Comparison of ENCODE assay signal across 8 mouse cellular contexts in genomic region chr15:82963090-82963489, GRCm38 (mm10). TPM values are rescaled to one million over a fixed set of nuclear protein-coding genes. Genes with fewer than 3 reads are reported as not detected.
DNase-seq lines count a peak whose midpoint lies in the region; ATAC-seq and TF ChIP-seq lines count a peak whose summit lies in the region.

No protein-coding gene starts in this region.

- H3K27ac ChIP-seq in thymus, adult 2 months (ENCODE audit: control insufficient read depth, insufficient read depth, low read length), result no peak overlapping the region
- H3K27ac ChIP-seq in limb, embryonic 13.5 days, result peak overlapping the region; percentile 53; the same call in 1 of the 2 replicates
- H3K27ac ChIP-seq in stomach, embryonic 16.5 days (ENCODE audit: low read length), result peak overlapping the region; percentile 11

- peaks cover 21% of the 10 kb centered on the region for H3K4me1 ChIP-seq in thymus, adult 2 months (replicated peaks; ENCODE audit: control insufficient read depth, insufficient read depth, low read length)
- H3K4me1 ChIP-seq in limb, embryonic 13.5 days, result peaks cover 75% of the 10 kb centered on the region
- peaks cover 43% of the 10 kb centered on the region for H3K4me1 ChIP-seq in stomach, embryonic 16.5 days (ENCODE audit: control insufficient read depth, insufficient read depth, low read length)

- peak overlapping the region; percentile 83 for H3K4me2 ChIP-seq in limb, embryonic 13.5 days (replicated peaks)
- peak overlapping the region; percentile 63 for H3K4me2 ChIP-seq in stomach, embryonic 16.5 days (ENCODE audit: low read depth, low read length)

- TF ChIP-seq CTCF in thymus, adult 2 months (IDR thresholded peaks at IDR 0.05; ENCODE audit: borderline replicate concordance, control insufficient read depth, extremely low read depth, insufficient read depth, low read length, poor library complexity), result no peak

- peak overlapping the region; percentile 44 for H3K4me3 ChIP-seq in thymus, adult 2 months (ENCODE audit: control insufficient read depth, insufficient read depth, low read length)
- peak overlapping the region; percentile 61 for H3K4me3 ChIP-seq in limb, embryonic 13.5 days
- peak overlapping the region; percentile 50 for H3K4me3 ChIP-seq in stomach, embryonic 16.5 days (replicated peaks; ENCODE audit: low read length)

- H3K36me3 ChIP-seq in thymus, adult 2 months (ENCODE audit: control insufficient read depth, insufficient read depth, low read length), result no peaks in the 10 kb centered on the region
- no peaks in the 10 kb centered on the region for H3K36me3 ChIP-seq in limb, embryonic 13.5 days
- no peaks in the 10 kb centered on the region for H3K36me3 ChIP-seq in stomach, embryonic 16.5 days (ENCODE audit: control insufficient read depth, insufficient read depth, low read length)

- peak; percentile 32 for DNase-seq in gastrocnemius, postnatal 10 days
- no peak for DNase-seq in gastrocnemius, postnatal 4 days (ENCODE audit: low spot score in 2 of 2)
- no peak for DNase-seq in thymus, adult 2 months
- no peak for DNase-seq in thymus, postnatal 10 days (ENCODE audit: low spot score in 2 of 2)
- DNase-seq in urinary bladder, postnatal 10 days (ENCODE audit: low spot score), result no peak
- DNase-seq in adrenal gland, postnatal 4 days (ENCODE audit: low spot score in 2 of 2), result no peak

- no peaks in the 10 kb centered on the region for H3K27me3 ChIP-seq in thymus, adult 2 months (ENCODE audit: control insufficient read depth, insufficient read depth, low read length)
- H3K27me3 ChIP-seq in limb, embryonic 13.5 days, result peaks cover 45% of the 10 kb centered on the region
- H3K27me3 ChIP-seq in stomach, embryonic 16.5 days (ENCODE audit: control insufficient read depth, insufficient read depth, low read length), result peaks cover 10% of the 10 kb centered on the region

- no peak for ATAC-seq in limb, embryonic 13.5 days (ENCODE audit: low FRiP score, low read depth)
- no peak for ATAC-seq in stomach, embryonic 16.5 days (ENCODE audit: insufficient read depth, low FRiP score)

- H3K9ac ChIP-seq in limb, embryonic 13.5 days, result peak overlapping the region; percentile 76
- H3K9ac ChIP-seq in stomach, embryonic 16.5 days (ENCODE audit: low read length), result peak overlapping the region; percentile 69

- TF ChIP-seq POLR2A in thymus, adult 2 months (IDR thresholded peaks at IDR 0.05; ENCODE audit: control insufficient read depth, extremely low read depth, insufficient read depth, low read length, poor library complexity), result no peak

- 12% methylated on average over 38 of the region's 39 CpGs for WGBS in thymus, adult 2 months
- WGBS in limb, embryonic 13.5 days, result 5% methylated on average over 27 of the region's 39 CpGs
- WGBS in stomach, embryonic 16.5 days, result 3% methylated on average over 39 of the region's 39 CpGs

- no peaks in the 10 kb centered on the region for H3K9me3 ChIP-seq in limb, embryonic 13.5 days
- H3K9me3 ChIP-seq in stomach, embryonic 16.5 days (replicated peaks; ENCODE audit: control insufficient read depth, low read length), result no peaks in the 10 kb centered on the region

RNA-seq across cellular contexts. Expression of gene Tcf20, which starts 24.6 kb away (rescaled TPM):
- 10 to 100 TPM; 33.4 to 40.6 TPM for total RNA-seq in gastrocnemius, postnatal 10 days (2021)
- 10 to 100 TPM; 51.0 to 58.8 TPM for total RNA-seq in gastrocnemius, postnatal 4 days (2021)
- 48.7 and 69.3 TPM in 2 replicates for polyA plus RNA-seq in thymus, adult 2 months (2012; rRNA removed)
- polyA plus RNA-seq in limb, embryonic 13.5 days (2015; fragmentation: Nextera tagmentation; extraction: Ambion mirVana), result 13.9 and 14.3 TPM in 2 replicates
- 7.1 and 8.0 TPM in 2 replicates for polyA plus RNA-seq in stomach, embryonic 16.5 days (2015; fragmentation: Nextera tagmentation; extraction: Ambion mirVana)
- 10 to 100 TPM; 85.4 to 98.1 TPM for total RNA-seq in adrenal gland, postnatal 4 days (2021)
